Mouse (Mus musculus) heart, postnatal 25 days (tissue): ENCODE data around the gene Mpv17. TPM values are rescaled to one million over a fixed set of nuclear protein-coding genes. Genes with fewer than 3 reads are reported as not detected.

Source experiments
- DNase-seq: peaks from one replicate; pipeline ENCODE4 v3.0.0; 2022; ENCODE audit warnings: low spot score
- intact Hi-C: fragments of 180-260 bp; cut with DNase I; formaldehyde crosslinking; loops from one replicate; pipeline ENCODE4 v1.15.1; 2025
- total RNA-seq, 2 experiments: library from RNA; stranded (reverse); gene quantifications; 2 replicates each; pipeline ENCODE4 v1.2.3; 2021

Mpv17 gene
- total RNA-seq, 2 experiments from 2014 or later = 55.1 to 55.5 TPM

DNA sequence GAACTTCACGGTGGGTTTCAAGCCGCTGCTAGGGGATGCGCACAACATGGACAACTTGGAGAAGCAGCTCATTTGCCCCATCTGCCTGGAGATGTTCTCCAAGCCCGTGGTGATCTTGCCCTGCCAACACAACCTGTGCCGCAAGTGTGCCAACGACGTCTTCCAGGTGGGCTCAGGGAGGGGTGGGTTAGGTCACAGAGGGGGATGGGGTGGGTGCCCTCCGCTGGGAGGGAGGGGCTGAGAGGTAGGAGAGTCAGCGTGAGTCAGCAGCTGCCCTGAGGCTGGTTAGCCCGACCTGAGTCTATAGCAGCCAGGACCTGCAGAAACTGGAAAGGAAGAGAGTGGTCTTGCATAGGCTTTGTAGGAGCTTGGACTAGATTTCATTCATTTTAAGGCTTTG lies 37.1 kb downstream of the Mpv17 start:
- intact Hi-C loops = no loop called here
- DNase-seq = no peak

DNA sequence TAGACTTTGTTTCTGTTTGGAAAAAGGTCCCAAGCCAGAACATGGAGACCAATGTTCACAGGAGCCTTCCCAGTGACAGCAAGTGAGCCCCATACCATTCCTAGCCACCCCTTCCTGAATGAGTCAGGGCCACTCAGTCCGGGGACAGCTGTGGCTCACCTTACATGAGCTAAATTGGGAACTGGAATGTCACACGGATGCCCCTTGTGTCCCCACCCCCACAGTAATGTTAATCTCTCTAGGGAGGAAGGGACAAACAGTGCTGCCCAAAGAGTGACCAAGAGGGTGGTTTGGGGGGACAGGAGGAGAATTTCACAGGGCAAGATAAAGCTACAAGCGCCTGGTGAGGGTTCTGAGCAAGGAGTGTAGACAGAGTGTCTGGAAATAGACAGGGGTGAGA lies 37.7 kb downstream of the Mpv17 start, which contains the start of gene Trim54:
Gene Trim54, plus strand, starts transcription at position 359 of the 400 bp plus-strand sequence.
- peak; percentile 20 for DNase-seq
- intact Hi-C loops = no loop called here

DNA sequence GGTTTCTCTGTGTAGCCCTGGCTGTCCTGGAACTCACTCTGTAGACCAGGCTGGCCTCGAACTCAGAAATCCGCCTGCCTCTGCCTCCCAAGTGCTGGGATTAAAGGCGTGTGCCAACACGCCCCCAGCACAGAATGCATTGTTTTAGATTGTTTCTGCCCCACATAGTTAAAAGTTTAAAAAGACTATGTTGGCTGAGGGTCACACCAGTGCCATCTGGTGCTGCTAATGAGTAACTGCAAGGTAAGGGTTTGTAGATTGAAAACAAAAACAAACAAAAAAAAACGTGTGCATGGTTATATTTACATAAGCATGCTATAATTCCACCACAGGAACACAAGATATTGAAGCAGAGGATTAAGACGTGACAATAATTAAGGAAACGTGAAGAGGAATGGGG lies 43.3 kb downstream of the Mpv17 start:
- intact Hi-C loops = loop anchor here (2.0 kb wide), 1 partner anchor 56 kb away; the partner anchor contains the start of gene Cad
- no peak for DNase-seq

DNA sequence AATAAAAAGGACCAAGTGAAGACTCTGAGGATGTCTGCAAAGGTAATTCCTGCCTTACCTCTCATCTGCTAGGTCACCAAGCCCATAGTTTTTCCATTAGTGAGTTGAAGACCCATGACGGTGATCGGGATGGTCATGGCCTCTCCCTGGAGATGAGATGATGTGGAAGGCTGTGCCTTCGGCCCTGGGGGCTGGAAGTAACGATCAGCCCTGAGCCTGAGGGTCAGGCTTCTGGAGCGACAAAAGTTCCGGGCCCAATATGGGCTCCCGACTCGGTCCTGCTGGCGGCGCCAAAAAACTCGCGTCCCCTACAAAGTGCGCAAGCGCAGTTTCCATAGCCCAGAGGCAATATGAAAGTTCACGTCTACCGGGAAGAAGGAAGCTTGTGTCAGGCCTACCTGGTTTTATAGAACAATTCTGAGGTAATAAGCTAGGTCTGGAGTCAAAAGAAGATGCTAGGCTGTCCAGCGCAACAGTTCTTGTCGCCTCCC lies 46.0 kb downstream of the Mpv17 start, which contains the start of gene Slc30a3:
Gene Slc30a3, minus strand, starts transcription at position 238 of the 491 bp plus-strand sequence.
- intact Hi-C loops = no loop called here
- no peak for DNase-seq

DNA sequence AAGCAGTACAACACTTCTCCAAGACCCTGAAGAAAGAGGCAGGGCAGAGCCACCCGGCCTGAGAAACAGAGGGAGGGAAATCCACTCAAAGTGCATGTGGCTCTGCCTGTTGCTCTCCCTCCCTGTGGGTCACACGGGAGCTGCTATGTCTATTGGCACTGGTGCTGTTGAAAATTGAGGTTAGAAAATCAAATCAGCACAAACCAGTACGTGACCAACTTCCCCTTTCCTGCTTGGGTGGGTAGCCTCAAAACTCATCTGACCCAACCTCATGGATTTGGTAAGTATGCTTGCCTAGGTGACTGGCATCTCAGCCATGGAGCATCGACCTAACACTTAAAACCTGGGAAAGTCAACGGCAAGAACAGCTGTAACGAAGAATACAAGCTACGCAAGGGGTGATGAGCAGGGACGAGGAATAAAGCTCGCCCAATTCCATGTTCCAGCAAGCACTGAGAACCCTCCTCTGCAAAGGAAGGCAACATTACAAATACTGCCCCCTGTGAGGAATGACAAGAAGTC lies 48.2 kb downstream of the Mpv17 start, which contains the start of gene Dnajc5g:
Gene Dnajc5g, plus strand, starts transcription at position 472 of the 522 bp plus-strand sequence.
- intact Hi-C loops = no loop called here
- DNase-seq = no peak

DNA sequence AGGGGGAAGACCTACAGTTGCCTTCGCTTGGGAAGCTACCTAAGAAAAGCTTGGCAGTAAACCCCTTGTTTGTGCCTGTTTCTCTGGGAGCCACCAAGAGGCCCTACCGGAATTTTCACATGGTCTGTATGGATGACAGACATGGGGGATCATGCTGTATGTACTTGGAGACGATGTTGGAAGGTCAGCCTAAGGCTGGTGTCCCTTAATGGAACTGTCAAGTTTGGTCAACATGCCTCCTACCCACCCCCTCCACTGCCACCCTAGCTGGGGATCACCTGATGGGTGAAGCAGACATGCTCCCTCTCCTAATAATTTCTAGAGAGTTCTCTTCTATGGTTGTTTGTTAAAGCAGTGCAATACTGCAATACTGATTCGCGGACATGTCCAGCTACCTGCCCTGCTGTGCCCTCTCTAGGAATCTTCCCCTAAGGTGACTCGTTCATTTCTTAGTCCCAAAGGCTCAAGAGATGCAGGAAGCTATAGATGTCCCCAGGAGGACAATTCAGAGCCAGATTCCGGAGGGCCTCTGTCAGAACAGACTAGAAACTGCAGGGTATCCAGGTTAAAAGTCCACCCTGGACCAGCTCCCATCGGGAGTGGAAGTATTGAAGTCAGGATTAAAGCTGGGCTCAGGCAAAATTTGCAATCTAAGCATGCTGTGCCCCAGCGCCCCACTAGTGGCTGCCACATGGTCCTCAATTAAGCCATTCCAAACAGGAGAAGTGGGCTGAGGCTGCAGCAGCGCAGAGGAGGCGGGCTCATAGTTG lies 58.2 kb downstream of the Mpv17 start:
- intact Hi-C loops = no loop called here
- DNase-seq = no peak

DNA sequence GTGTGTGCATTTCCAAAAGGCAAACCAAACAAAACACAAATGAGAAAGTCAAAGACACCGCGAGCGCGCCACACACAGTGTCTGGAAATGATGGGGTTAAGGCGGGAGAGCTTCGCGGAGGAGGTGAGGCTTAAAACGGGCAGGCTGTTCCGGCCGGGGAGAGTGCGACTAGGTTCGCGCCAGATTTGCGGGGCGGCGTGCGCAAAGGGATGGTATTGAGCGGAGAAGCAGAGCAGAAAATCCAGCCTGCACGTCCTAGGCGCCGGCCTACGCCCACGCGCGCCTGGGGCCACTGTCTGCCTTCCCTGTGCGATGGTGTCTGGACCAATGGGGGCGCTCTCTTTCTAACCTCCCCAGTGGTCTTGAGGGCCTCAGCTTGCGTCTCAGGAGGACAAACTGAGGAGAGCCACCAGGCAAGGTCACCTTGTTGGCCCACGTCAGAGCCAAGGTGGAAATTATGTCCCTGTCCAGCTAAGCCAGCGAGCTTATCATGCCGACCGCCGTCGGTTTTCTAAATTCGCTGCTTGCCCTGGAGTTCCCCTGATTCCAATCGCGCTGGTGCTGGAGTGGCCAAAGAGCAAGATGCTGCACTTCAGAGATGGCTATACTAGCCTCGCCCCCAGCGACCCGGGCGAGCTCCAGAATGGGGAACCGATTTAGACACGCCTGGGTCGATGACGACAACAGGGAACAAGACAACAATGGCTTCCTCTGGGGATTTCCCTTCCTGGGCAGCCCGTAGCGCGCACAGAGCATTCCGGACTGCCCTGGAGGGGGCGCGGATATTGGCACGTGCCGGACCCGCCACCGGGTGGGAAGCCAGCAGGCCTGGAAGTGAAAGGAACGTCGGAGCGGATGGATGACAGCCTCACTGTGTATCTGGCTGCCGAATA lies 59.0 kb downstream of the Mpv17 start:
- DNase-seq = peak; percentile 49
- intact Hi-C loops = no loop called here

DNA sequence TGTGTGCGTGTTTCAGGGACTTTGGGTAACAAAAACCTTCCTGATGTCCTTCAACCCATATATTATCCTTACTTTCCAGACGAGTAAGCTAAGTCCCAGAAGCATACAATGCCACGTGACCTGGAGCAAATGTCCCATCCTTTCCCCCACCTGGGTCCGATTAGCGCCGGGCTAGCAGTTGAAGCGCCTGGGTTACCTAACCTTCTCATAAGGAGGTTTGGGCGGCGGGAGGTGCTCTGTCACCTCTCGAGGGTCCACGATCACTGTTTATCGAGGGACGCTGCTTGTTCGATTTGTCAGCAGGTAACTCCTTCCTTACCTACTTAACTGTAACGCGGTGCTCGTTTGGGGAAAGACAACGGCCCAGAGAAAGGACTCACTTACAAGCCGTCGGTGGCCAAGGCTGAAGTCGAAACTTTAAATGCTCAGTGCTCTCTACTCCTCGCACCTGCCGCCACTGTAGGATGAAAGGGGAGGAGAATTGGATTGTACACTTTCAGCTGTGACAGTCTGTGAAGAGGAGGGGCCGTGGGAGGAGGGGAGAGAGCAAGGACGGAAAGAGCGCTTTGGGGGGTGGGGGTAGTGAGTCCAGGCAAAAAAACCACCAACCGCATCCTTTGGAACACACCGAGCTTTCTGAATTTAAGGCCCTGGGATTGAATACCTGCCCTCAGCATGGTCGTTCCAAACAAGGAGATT lies 59.8 kb downstream of the Mpv17 start:
- intact Hi-C loops = no loop called here
- DNase-seq = no peak

DNA sequence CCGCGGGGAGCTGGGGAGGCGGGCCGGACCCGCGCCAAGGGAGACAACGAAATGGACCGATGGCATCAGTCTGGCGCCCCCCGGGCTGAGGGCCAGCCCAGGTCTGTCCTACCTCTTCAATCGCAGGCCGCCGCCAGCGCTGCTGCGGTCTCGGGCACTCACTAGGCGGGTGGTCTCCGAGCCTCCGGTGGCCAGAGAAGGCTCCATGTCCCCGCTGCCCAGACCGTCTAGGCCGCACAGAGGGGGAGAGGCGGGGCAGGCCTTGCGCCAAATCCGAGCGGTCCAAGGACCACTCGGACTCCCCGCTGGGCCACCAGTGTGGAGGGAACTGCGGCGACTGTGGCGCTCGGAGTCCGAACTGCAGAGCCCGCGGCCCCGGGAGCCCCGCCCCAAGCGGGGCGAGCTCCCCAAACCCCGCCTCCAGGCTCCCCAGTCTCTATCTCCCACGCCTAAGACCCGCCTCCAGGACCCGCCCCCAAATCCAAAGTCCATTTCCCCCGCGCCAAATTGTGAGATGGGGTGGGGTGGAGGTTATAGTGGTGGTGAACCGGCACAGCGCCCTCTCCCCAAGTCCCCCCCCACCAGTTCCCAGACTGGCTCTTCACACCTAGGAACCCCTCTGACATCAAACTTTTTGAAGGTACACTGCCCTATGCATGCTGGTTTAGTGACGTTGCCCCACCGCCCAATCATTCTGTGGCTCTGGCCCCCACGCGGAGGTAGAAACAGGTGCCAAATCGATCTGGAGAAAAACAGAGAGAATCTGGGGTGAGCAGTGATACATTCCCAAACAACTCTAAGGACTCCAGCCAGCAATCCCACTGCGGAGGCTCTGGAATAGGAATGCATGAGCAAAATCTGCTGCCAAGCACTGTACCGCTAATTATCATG lies 60.7 kb downstream of the Mpv17 start:
- intact Hi-C loops = no loop called here

DNA sequence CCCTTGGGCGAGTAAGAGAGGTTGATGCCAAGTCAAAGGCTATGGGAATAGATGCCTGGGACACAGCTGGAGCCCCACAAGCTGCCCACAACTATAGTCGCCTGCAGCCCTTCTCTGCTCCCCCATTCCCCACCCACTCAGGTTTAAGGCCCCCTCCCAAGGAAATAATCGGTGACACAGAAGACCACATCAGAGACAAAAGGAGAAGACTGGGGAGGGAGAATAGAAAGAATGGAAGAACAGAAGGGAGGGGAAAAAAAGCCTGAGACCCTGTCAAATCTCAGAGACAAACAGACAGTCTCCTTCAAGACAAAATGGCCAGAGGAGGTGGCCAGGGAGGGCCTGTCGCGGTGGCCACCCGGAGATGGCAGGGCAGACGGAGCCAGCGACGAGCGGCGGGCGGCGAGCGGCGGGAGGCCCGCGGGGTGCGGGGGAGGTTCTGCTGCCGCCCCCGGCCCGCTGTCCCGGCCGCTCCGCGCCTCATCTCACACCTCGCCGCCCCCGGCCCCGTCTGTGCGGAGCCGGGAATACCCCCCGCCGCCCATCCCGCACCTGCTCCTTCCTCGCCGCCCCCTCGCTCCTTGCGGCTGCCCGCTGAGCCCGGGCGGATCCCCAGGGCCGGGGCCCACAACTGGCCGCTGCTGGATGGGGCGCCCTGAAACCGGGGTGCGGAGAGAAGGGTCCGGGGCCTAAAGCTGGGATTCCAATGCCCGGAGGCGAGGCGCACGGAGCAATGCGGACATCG lies 61.6 kb downstream of the Mpv17 start:
- DNase-seq = no peak
- intact Hi-C loops = no loop called here

More for the DNA sequence above, 60.7 kb downstream of the Mpv17 start:
- no peak for DNase-seq

Other genes starting within 250 kb of the Mpv17 start
- gene Ost4, start 246.5 kb downstream of the Mpv17 start, total RNA-seq = 100 to 1,000 TPM; 142 to 150 TPM
- 10 to 100 TPM; 27.6 to 29.7 TPM for gene Emilin1, start 240.8 kb downstream of the Mpv17 start, total RNA-seq
- gene Khk, start 232.8 kb downstream of the Mpv17 start, total RNA-seq = 10 to 100 TPM; 21.1 to 22.6 TPM
- under 1 TPM; 0.39 to 0.53 TPM for gene Cgref1, start 208.7 kb downstream of the Mpv17 start, total RNA-seq
- gene Preb, start 193.9 kb downstream of the Mpv17 start, total RNA-seq = 10 to 100 TPM; 79.3 to 82.9 TPM
- gene Tcf23, start 185.6 kb downstream of the Mpv17 start, total RNA-seq = under 1 TPM; 0.45 to 0.75 TPM
- gene Atraid, start 105.9 kb downstream of the Mpv17 start, total RNA-seq = 10 to 100 TPM; 44.1 to 47.0 TPM
- 10 to 100 TPM in 1 of 2 experiments, 1 to 10 TPM in 1; 9.9 to 10.5 TPM for gene Slc5a6, start 105.3 kb downstream of the Mpv17 start, total RNA-seq
- gene Cad, start 99.5 kb downstream of the Mpv17 start, total RNA-seq = 10 to 100 TPM; 14.4 to 15.5 TPM
- gene Dnajc5g, start 48.0 kb downstream of the Mpv17 start, total RNA-seq = not detected
- not detected for gene Slc30a3, start 46.0 kb downstream of the Mpv17 start, total RNA-seq
- 100 to 1,000 TPM; 183 to 212 TPM for gene Trim54, start 37.5 kb downstream of the Mpv17 start, total RNA-seq
- not detected for gene Ucn, start 15.4 kb downstream of the Mpv17 start, total RNA-seq
- under 1 TPM; 0.23 to 0.28 TPM for gene Gm29609, start 25.7 kb upstream of the Mpv17 start, total RNA-seq
- 10 to 100 TPM; 32.0 to 35.8 TPM for gene Gtf3c2, start 25.9 kb upstream of the Mpv17 start, total RNA-seq
- gene Snx17, start 39.0 kb upstream of the Mpv17 start, total RNA-seq = 10 to 100 TPM; 61.3 to 62.5 TPM
- gene Eif2b4, start 39.2 kb upstream of the Mpv17 start, total RNA-seq = 10 to 100 TPM; 51.6 to 55.5 TPM
- 1 to 10 TPM; 7.3 to 8.1 TPM for gene Zfp513, start 48.1 kb upstream of the Mpv17 start, total RNA-seq
- gene Ppm1g, start 66.4 kb upstream of the Mpv17 start, total RNA-seq = 10 to 100 TPM; 58.5 to 61.7 TPM
- gene Nrbp1, start 86.6 kb upstream of the Mpv17 start, total RNA-seq = 10 to 100 TPM; 74.3 to 80.5 TPM
- not detected for gene Gm9970, start 87.0 kb upstream of the Mpv17 start, total RNA-seq
- gene Krtcap3, start 97.4 kb upstream of the Mpv17 start, total RNA-seq = 1 to 10 TPM; 1.3 to 1.7 TPM
- 10 to 100 TPM; 39.7 to 41.8 TPM for gene Ift172, start 136.9 kb upstream of the Mpv17 start, total RNA-seq
- 1 to 10 TPM; 3.6 to 4.1 TPM for gene Fndc4, start 141.8 kb upstream of the Mpv17 start, total RNA-seq
- not detected for gene Gckr, start 143.2 kb upstream of the Mpv17 start, total RNA-seq